Mouse (Mus musculus) lung, adult 18-20 months (tissue): ENCODE results near the gene Slitrk3.
A peak's percentile ranks its signal among the peaks of the same experiment; 100 is the strongest.
"Not testable (repeated sequence)": the region's sequence is repeated elsewhere in the genome, so short reads cannot be mapped to it uniquely, and the experiment has no call there.

Experiments used
- DNase-seq, 2 experiments: peaks; one replicate each; pipeline ENCODE4 v3.0.0; 2022; ENCODE audit warnings: mixed read lengths in 2 of 2

The Slitrk3 gene

DNA sequence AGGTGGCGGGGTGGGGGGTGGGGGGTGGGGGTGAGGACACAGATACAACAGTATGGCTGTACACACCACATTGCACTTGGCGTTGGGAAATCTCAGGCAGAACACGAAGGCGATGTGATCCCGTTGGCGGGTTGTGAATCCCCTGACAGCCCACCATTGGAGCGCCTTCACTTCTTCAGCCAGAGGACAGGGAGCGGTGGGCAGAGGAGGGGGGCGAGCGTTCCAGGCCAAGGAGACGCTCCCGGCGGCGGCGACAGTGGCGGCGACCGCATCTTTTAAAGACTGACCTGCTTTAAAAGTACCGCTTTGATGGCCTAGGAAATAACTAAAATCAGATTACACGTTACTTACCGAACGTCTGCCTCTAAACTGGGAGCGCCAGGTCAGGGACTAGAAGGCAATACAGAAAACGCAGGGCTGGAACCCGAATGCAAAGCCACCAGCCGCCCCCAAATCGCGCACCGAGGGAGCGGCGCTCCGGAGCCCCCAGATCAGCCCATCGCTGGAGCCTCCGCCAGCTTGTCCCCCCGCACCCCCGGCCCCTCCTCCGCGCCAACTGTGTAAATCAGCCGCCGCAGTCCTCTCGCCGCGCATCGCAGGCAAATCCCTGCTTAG lies at the start of gene Slitrk3:
Gene Slitrk3, minus strand, starts transcription at position 607 of the 615 bp plus-strand sequence.
- DNase-seq: no peak

DNA sequence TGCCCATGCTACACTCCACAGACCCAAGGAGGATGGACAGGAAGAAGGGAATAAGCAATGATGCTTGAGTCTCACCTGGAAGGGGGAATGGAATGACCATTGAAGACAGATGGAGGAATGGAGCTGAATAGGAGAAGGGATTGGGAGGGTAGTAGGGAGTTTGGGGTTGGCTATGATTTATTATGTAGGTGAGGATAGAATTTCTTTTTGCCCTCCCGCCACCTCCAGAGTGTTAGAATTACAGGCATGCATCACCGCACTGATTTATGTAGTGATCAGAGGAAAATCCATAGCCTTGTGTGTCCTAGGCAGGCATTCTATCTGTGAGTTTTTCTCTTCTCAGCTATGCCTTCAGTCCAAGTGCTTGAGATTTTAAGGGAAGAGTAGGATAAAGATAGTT lies 36.8 kb upstream of the Slitrk3 start:
- not testable (repeated sequence) for DNase-seq

DNA sequence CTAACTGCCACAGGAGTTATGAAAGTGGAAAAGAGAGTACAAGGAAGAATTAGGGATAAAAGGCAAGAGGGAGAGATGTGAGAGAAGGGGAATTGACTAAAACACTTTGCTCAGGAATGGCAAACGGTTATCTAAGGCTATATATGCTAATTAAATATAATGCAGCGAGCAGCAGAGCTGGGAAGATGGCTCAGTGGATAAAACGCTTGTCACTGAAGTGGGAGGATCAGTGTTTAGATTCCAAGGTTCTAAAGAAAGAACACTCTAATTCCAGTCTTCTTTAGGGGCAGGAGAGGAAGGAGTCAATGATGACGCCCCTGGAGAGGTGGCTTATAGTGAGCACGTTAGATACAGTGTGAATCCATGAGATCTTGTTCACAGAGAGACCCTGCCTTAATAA lies 27.0 kb upstream of the Slitrk3 start:
- DNase-seq: no peak

DNA sequence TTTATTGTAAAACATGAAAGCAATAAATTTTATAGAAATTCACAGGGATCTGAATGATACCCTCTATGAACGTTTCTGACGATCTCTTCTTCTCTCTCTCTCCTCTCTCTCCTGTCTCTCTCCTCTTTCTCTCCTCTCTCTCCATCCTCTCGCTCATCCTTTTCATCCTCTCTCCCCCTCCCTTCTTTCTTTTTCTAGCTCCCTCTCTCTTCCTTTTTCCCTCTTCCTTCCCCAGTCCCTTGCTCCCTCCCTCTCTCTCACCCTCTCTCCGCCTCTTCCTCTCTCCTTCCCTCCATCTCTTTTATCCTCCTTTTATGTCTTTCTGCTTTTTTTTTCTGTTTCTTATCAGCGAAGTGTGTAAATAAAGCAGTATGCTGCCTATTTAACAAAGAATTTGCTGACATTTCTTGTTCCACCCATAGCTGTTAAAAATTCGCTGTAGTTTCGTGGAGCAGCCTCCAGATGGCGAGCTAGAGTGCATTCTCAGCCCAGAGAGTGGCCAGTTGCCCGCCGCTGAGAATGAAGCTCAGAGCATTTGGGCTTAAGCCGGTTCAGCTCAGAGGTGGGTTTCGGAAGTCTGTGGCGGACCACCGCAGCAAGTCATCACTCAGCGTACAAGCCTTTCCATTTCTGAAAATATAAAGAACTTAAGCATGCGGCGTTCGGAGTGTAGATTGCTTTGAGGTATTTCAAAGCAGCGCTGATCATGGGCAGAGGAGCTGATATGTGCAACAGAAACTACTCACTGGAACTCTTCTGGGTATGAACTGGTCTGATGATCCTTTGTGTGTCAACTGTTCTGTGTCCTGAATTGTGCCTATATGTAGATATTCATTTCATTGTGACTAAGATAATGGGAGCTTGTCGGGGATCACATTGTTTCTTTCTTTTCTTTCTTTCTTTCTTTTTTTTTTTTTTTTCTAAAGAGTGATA lies 8.5 kb upstream of the Slitrk3 start:
- peak in 1 of 2 experiments; percentile 18 for DNase-seq

DNA sequence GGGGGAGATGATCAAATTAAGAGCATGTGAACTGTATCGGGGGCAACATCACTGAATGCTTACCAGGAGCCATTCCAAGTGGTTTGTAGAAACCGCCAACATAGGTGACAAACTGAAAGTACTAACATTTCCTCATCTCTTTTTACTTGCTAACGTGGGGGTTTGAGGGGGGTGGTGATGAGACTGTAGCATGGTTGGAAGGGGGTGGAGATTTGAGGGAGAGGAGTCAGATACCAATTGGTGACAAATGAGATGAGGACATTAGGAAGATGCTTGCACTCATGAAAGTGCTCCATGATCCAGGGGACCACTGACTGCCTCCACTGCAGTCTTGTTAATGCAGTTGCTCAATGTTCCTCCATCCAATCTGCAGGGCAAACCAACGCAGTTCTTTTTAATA lies 587 bp upstream of the Slitrk3 start:
- DNase-seq: no peak

DNA sequence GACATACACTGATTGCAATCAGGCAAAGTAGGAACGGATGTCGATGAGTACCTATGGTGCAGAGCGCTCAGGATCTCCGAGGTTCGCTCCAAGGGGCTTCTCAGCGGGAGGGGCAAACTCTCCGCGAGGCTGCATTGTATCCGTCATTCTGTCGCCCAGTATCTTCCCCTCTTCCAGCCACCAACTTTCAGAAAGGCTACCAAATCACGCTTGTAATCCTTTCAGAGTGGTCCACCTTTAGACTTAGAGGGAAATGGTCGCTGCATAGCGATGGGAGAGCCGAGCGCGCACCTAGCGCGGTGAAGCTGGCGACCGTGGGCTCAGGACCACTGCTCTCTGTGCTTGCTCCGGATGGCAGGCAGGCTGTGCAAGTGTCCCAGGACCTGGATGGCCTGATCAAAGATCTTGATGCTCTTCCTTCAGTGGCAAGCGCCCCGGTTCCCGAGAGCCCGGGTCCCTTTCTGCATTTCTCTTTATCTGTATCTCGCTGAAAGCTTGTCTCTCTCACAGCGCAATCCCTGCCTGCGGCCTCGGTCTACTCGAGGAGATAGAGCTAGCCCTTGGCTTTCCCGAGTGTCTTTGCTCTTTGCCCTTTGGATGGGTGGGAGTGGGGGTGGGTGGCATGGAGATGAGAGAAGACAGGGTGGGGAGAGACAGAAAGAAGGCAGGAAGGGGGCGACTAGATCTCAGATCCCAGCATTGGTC lies 959 bp downstream of the Slitrk3 start:
- no peak for DNase-seq

DNA sequence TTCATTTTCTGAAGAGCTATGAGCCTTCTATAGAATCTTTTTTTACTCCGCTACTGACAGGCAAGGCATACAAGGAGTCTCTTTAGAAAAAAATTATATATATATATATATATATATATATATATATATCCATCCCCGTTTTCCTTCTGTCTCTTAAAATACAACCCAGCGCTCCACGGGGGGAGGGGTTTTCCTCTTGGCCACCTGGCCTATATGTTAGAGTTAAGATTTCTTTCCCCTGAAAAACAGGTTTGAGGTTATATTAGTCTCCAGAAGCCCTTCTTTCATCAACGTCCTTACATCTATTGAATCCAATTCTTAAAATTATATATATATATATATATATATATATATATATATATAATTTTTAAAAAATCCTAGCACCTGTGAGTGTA lies 1.6 kb downstream of the Slitrk3 start:
- no peak for DNase-seq

DNA sequence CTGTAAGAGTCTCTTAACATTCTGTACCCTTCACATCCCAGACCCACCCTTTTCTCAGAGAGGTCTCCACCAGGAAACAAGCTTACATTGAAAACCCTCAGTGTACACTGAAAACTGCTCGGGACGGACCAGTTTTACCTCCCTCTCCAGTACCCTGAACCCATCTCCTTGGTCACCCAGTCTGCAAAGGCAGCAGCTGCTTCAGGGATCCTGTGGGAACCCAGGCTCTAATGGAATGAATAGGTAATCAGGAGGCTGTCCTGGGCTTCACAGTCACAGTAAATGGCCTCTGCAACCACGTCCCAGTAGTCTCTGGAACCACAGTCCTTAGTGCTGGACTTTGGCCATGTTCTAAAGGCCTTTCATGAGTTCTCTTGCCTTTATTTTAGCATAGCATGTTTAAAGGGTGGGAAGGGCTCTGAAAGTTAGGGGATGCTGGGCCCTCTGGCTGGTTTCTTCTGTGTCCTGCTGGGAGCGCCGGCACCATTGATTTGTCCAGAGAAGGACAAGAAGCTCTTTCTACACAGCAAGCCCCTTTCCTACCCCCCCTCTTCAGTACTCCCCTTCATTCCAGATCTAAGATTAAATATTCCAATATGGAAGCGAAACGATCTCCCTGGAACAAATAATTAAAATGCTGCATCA lies 2.1 kb downstream of the Slitrk3 start:
- no peak for DNase-seq

DNA sequence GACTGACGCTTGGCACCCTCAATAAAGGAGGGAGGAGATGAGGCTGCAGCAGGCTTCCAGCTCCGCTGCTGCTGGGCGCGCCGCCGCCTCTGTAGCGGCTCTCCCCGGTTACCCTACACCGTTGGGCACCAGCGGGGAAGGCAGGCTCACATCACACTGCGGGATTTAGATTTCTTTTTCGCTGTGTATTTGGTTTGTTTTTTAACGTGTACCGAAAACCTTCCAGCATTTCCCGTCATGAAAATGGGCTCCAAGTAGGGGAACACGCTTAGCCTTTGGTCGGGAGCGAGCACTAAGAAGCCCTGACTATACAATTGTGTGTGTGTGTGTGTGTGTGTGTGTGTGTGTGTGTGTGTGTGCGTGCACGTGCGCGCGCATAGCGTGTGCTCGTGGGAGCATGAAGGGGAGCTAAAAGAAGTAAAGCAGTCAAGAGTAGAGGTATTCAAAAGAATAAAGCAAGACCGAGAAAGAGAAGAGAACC lies 4.1 kb downstream of the Slitrk3 start:
- DNase-seq: no peak

DNA sequence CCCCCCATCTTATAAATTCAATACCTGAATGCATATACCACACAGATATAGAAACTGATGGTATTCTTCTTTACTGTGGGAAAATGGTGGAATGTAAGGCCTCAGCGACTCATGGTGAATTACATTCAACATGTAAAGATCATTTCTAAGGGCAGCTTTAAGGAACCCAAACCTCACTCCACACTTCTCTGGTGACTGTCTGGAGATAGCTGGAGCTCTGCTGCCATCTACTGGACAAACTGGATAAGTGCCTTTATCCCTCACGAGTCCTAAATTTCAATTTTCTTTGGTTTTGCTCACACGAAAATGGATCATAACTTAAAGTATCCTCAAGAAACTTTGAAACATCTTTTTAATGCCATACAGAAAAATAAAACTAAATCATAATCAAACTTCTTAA lies 11.4 kb downstream of the Slitrk3 start:
- DNase-seq: peak in 1 of 2 experiments; percentile 12

DNA sequence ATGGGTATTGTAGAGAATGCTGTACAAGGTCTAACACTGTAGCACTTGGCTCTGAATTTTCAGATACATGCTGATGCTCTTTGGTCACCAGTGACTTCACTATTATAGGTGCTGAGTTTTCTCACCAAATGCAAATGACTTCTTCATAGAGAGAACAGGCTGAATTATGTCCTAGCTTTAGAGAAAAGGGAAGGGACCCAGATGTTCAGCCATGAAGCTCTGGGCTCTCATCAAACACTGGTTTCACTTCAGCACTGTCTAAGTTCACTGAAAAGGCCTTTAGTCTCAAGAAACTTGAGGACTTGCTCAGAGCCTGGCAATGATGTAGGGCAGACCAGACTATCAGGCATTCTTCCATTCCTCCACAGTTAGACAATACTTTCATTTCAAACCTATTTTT lies 15.3 kb downstream of the Slitrk3 start:
- DNase-seq: no peak

DNA sequence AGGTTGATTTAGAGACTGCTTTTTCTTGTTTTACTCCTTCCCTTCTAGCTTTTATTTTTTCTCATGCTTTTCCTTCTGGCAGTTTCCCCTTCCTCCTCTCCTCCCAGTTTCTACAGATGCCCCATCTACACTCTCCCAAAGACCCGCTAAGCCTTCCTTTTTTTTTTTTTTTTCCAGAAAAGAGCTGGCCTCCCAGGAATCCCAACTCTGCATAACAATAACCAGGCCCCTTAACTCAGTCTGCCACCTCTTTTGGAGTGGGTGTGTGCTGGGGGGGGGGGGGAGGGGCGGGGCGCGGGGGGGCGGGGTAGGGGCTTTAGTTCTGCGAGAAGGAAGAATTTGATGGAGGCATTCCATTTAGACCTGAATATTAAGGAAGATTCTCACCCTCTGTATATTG lies 51.6 kb downstream of the Slitrk3 start:
- no peak for DNase-seq

DNA sequence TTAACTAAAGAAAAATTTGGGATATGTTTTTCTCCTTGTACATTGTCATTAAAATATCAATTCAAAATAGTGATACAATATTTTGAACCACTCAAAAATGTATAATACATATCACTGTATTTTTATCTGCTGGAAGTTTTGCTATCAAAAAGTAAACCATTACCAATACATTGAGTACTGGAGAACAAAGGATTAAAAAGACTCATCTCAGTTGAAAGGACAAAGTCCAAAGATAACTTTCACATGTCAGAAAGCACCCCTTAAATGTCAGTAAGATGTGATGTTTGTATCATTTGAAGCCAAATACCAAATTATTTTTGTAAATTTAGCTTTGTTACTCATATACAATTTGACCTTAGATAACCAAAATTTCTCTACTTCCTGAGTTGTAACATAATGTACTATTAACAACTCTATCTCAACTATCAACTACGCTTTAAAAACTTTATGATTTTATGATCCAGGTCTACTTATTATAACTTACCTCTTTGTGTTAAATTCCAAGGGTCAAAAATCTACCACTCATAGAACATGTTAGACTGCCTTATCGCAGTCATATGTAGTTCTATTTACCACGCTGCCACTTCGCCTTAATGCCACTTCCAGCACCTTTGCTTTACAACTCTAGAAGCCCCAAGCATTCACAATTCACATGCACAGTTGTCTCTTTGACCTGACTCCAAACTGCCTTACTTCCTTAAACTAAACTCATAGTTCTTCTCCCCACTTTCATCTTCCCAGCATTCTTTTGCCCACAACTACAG lies 54.5 kb downstream of the Slitrk3 start:
- no peak for DNase-seq

DNA sequence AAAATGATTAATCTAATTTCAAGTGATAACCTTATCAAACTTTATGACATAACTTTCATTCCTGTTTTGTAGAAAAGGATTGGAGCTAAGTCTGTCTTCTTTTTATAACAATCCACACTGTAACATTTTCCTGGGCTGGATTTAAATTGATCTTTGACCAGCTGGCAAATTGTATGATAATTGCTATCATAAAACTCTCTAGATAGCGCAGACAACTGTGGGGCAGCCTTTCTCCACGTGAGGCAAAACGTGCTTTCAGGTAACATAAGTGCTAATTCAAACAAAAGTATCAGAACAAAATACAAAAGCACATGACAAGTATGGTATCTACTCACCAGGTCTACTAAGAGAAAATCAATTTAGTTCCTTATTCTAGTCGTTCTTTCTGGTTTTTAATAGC lies 60.1 kb downstream of the Slitrk3 start:
- no peak for DNase-seq
